Mouse (Mus musculus) urinary bladder, postnatal 10 days (tissue): ENCODE data around the gene Arxes1.
"Not testable (repeated sequence)": the region's sequence is repeated elsewhere in the genome, so short reads cannot be mapped to it uniquely, and the experiment has no call there.

Experiments used
- DNase-seq: peaks from one replicate; pipeline ENCODE4 v3.0.0; 2022; ENCODE audit warnings: low spot score

The Arxes1 gene

DNA sequence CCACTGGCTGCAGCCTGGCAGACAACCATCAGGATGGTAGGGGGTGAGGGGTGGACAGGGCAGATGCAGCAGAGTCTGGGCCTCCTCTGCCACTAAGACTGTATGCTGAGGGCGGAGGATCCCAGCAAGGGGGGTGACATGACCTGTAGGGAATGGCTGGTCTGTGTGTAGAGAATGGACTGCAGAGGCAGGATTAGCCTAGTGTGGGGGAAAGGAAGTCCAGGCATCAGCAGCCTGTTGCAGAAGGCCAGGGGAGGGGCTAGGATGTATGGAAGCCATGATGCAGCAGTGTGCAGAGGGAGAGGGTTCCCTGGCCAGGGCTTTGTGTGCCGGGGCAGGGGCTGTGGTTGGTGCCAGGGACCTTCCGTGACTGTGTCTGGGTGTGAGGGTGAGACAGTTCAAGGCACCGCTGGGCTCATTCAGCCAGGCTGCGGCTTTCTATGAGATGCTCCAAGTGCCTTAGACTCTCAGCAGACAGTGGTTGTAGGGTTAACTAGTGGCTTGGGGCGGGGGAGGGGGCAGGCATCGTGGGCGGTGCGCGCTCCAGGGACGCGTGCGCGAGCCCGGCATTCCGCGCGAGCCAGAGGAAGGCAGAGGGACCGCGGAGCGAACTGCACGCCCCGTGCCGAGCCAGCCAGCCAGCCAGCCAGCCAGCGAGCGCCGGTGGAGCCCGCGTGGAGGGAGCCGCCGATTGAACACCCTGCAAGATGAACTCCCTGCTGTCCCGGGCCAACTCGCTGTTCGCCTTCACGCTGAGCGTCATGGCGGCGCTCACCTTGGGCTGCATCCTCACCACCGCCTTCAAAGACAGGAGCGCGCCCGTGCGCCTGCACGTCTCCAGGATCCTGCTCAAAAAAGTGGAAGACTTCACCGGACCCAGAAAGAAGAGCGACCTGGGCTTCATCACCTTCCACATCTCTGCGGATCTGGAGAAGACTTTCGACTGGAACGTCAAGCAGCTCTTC is at the start of gene Arxes1:
TSS of gene Arxes1 (plus strand) at position 569 of the 965 bp plus-strand sequence.
- not testable (repeated sequence) for DNase-seq

DNA sequence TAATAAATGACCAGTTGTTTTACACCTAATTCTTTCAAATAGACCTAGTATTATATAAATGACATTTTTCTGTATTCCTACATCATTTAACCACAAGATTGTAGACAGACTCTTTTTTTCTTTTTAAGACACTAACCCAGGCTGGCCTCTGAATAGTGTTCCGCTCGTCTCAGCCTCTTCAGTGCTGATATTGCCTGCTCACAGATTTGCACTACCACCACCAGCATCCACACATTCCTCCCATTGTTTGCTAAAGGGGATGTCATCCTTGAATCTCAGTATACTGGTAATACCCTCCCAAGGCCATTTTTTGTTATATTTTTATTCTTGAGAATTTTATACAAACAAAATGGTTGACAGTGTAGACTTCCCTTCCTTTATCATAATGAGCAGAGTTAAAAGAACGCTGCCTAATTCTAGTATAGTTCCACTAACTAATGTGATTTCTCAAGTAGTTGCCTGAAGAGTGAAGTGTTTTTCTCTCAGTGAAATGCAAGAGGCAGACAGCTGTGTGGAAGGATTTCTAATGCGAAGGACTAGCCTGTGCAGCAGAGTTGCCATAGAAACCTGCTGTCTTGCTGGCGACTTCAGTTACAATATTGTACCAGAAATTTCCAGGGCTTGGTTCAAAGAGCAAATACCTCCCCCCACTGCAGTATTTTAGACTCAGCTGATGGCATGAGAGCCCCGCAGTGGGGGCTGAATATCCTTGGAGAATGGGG is 48.5 kb upstream of the Arxes1 start:
- no peak for DNase-seq

DNA sequence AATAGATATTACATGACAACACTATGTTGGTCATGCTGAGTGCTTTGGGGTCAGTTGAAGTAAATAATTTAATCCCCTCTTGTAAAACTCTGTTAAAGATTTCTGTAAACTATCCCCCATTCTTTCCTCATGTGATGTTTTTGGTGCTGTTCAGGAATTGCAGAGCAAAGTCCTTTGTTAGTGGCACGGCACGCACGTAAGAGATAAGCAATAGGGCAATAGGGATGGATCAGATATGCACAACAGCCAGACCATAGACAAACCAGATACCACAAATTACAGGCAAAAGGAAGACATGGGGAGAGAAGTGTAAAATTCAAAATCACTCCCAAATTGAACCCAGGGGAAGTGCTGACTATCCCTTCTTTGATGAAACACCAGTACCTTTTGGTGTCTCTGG is 46.9 kb upstream of the Arxes1 start:
- no peak for DNase-seq

DNA sequence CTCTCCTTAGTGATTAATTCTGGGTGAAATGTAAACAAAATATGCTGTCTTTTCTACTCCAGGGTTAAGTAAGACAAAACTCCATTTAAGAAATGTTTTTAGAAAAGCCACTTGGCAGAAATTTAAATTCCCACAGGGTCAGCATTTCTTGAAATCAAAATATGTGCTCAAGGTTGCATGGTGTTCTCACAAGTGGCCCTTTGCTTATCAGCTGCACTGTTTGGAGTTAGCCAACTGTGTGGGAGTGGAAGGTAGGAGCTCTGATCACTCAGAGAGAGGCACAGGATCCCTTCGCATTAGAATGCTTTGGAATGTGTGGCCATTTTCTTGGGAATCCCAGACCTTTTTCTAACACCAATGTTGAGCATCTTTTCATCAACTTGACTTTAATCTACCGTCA is 42.5 kb upstream of the Arxes1 start:
- DNase-seq, result no peak

DNA sequence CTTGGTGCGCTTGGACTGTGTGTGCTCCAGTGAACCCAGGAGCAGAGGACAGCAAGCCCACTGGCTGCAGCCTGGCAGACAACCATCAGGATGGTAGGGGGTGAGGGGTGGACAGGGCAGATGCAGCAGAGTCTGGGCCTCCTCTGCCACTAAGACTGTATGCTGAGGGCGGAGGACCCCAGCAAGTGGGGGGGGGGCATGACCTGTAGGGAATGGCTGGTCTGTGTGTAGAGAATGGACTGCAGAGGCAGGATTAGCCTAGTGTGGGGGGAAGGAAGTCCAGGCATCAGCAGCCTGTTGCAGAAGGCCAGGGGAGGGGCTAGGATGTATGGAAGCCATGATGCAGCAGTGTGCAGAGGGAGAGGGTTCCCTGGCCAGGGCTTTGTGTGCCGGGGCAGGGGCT is 40.0 kb upstream of the Arxes1 start:
- not testable (repeated sequence) for DNase-seq

DNA sequence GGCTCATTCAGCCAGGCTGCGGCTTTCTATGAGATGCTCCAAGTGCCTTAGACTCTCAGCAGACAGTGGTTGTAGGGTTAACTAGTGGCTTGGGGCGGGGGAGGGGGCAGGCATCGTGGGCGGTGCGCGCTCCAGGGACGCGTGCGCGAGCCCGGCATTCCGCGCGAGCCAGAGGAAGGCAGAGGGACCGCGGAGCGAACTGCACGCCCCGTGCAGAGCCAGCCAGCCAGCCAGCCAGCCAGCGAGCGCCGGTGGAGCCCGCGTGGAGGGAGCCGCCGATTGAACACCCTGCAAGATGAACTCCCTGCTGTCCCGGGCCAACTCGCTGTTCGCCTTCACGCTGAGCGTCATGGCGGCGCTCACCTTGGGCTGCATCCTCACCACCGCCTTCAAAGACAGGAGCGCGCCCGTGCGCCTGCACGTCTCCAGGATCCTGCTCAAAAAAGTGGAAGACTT is 39.5 kb upstream of the Arxes1 start, which contains the start of gene Arxes2:
TSS of gene Arxes2 (plus strand) at position 161 of the 456 bp plus-strand sequence.
- DNase-seq, result not testable (repeated sequence)

DNA sequence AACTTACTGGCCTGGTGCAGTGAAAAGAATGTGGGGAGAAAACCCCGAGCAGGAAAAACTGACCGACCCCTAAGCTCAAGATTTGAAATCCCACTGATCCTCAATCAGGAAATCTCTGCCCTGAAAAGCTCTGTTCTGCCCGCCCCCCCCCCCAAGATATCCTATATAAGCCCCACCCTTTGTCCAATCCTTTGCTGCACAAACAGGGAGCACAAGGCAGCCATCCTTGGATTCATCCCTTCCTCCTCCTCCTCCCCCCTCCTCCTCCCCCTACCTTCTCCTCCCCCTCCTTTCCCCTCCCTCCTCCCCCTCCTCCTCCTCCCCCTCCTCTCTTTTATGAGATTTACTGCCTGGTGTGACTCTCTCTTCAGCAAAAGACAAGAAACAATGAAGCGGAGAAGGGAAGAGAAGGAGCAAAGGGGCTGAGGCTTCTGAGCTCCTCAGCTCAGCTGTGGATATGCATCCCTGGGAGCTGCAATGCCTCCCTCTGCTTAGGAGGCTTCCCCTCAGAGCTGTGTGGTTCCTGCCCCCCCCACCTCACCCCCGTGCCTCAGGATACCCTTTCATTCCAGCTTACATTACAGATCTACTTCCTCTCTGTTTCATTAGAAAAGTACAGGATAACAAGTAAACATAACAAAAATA is 25.8 kb upstream of the Arxes1 start:
- no peak for DNase-seq

DNA sequence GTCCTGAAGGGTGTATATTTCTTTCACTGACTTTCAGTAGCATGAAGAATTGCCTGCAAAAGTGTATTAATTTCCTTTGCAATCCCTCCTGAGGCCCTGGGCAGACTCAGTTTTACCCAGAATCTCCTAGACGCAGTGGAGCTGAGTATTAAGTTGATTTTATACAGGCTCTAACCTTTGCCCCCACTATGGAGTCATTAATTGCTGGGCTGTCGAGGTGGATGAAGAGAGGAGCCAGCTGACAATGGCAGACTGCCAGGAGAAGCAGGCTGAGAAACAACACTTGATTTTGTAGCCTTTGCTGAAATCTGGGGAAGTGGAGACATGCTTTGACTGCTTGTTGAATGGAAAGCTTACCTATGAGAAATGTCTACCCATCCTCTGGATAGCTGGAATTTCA is 18.8 kb upstream of the Arxes1 start:
- no peak for DNase-seq

DNA sequence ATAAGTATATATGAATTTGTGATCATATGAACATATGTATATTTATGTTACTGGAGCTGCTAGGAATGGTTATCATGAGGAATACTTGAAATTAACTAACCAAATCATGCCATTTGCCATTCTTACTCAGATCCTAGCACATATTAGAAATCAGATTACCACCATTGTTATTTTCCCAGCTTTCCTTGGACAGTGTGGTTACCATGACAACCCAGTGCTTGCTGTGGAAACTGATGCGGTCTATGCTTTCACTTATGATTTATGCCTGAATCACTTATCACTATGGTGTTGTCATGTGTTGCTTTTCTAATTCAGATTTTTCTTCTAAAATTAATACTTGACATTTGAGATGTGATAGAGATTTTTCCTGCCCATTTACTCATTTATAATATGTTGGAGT is 2.8 kb upstream of the Arxes1 start:
- no peak for DNase-seq

DNA sequence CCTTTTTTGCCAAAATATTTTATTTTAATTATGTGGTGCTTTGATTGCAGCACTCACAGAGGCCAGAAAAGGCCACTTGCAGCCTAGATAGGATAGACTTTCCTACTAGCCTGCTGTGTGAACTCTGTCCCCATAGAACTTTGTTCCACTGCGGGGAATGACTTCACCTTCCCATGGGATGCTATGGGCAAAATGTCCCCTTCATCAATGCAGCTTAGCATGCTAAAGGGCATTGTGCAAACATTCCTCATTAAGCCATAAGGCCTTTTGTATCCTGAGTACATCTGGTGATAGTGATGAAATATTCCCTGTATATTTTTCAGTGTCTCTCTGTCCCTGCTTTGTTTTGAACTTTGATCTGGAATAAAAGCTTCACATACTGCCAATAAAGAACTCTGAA is 10.6 kb downstream of the Arxes1 start:
- no peak for DNase-seq

DNA sequence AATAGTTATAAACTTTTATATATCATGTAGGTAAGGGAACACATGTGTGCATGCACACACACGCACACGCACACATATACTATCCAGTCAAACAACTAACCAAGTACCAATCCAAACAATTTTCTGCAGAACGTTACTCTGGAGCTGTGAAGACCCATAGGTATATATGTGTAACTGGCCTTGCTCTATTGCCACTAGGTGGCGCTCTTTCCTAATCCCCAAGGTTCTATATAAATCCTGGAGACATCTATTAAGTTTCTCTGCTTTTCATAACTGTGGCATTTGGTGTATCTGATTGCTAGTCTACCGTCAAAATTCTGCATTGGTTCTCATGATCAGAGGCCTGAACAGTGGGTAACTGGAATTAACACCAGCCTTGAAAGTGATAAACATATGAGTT is 14.4 kb downstream of the Arxes1 start:
- no peak for DNase-seq

DNA sequence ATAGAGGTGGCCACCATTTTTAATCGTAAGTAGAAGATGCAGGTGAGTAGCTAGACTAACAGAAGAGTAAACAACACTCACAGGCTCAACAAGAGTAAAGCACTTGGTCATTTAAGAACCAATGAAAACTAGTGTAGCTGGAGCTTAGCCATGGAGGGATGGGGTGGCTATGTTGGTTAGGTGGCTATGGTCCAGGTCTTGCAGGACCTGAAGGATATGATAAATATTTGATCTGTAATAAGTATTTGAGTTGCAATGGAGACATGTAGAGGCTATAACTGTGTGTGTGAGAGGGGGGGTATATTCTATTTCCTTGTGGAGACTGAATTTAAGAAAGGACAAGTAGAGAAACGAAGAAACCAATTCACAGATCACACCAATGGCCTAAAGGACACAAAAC is 18.1 kb downstream of the Arxes1 start:
- no peak for DNase-seq

DNA sequence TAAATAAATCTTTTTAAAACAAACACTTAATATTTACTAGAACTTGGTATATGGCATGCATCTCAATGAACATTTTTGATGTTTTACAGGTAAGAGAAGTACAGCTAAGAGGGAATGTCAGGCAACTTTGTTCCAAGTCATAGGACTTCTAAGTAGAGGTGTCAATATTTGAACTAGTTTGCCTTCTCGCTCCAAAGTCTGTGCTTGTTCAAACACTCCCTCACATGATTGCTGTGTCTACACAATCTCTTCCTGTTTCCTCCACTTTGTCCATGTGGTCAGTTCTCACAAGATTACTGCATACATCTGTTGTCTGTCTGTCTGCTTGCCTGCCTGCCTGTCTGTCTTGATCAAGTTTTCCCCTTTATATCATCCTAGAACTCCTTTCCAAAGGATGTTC is 27.5 kb downstream of the Arxes1 start:
- no peak for DNase-seq

DNA sequence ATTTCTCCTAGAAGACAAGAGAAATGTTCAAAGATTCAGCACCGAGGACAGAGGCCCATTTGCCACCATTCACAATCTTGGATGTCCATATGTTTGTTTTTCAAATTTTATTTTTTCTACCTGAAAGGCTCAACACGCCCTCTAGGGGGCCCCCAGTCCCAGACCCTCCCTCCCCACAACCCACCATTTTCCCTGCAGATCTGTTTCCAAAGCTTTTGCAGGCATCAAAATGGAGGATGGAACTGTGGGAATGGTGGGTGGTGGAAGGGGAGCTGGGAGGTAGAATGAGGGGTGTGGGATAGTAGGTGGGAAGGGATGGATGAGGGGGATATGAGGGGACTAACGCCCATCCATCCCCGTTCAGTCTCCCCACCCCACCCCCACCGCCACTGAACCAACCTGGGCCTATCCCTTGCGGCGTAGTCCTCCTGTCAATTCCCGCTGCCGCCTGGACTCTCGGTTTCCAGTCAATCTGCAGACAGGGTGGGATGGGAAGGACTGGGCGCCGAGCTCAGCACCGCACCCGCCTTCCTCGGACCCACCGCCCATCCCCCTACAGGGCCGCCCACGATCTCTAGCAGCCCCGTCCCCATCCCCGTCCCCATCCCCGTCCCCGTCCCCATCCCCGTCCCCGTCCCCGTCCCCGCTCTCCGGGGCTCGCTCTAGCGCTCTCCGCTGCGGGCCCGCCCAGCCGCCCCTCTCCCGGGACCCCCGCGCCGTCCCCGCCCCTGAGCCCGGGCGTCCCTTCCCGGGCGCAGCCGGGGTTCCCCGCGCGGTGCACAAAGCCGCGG is 34.2 kb downstream of the Arxes1 start:
- not testable (repeated sequence) for DNase-seq

DNA sequence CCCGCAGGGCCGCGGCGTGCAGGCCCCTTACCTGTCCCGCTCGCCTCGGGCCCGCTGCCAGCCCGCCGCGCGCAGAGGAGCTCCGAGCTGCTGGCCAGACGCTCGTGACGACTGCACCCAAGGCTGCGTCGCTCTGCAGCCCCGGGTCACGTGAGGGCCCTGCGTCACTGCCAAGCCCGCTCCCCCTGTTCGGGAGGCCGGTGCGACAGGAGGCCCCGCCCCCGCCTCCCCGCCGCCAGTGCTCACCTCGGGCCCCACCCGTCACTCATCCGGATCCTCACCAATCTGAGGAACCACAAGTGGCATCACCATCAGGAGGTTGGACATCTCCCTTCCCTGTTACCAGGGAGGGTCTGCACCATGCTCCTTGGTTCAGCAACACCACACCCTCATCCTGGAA is 34.9 kb downstream of the Arxes1 start, which contains the start of gene Bex2:
TSS of gene Bex2 (minus strand) at position 217 of the 400 bp plus-strand sequence.
- not testable (repeated sequence) for DNase-seq
